9 mouse cellular contexts compared by ENCODE assay signal in the genomic region with DNA sequence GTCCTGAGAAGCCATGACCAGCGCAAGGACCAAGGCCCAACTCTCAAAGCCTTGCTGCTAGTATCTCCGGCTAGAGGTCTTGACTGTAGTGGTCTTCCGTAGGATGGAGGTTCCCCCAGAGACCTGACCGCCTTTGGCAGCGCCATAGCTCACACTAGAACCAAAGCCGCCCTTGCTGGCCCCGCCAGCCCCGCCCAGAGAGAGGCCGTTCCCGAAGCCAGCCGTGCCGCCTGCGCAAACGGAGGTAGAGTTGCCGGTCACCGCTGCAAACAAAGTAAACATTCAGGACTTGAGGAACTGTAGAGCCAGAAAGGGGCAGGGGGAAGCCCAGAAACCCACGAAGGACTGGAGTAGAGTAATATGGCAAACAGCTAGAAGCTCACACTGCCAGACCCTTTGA. TPM values are rescaled to one million over a fixed set of nuclear protein-coding genes. Genes with fewer than 3 reads are reported as not detected.
DNase-seq lines count a peak whose midpoint lies in the region; ATAC-seq and TF ChIP-seq lines count a peak whose summit lies in the region.
"Had no signal": no experiment of that assay in that cellular context is flagged by ENCODE, and none has a peak within 500 bp of the region (broad histone marks: within the 10 kb centered on the region; RNA-seq: fewer than 3 reads in every experiment).

No protein-coding gene starts in this region.

- 4% methylated on average over 17 of the region's 17 CpGs for WGBS in forebrain, embryonic 12.5 days
- 16% methylated on average over 17 of the region's 17 CpGs for WGBS in kidney, adult 2 months
- WGBS in lung, adult 2 months: 5% methylated on average over 17 of the region's 17 CpGs
- WGBS in stomach, embryonic 14.5 days: 3% methylated on average over 17 of the region's 17 CpGs

- H3K4me1 ChIP-seq in forebrain, embryonic 12.5 days: peaks cover 10% of the 10 kb centered on the region
- no peaks in the 10 kb centered on the region; the same call in 1 of the 2 replicates for H3K4me1 ChIP-seq in kidney, adult 2 months (ENCODE audit: control insufficient read depth, insufficient read depth, low read length)
- H3K4me1 ChIP-seq in lung, adult 2 months (ENCODE audit: control insufficient read depth, insufficient read depth, low read length): no peaks in the 10 kb centered on the region; the same call in 1 of the 2 replicates
- H3K4me1 ChIP-seq in stomach, embryonic 14.5 days (ENCODE audit: control insufficient read depth, insufficient read depth, low read length): peaks cover 16% of the 10 kb centered on the region; the same call in 1 of the 2 replicates

- H3K27me3 ChIP-seq in forebrain, embryonic 12.5 days: peaks cover 36% of the 10 kb centered on the region
- H3K27me3 ChIP-seq in kidney, adult 2 months (replicated peaks; ENCODE audit: control insufficient read depth, insufficient read depth, low read length): no peaks in the 10 kb centered on the region
- H3K27me3 ChIP-seq in stomach, embryonic 14.5 days (ENCODE audit: control insufficient read depth, insufficient read depth, low read length): no peaks in the 10 kb centered on the region

- no peak overlapping the region for H3K27ac ChIP-seq in forebrain, embryonic 12.5 days
- H3K27ac ChIP-seq in kidney, adult 2 months (ENCODE audit: insufficient read depth, low read depth, low read length): no peak overlapping the region
- 0 out of 2 replicates have a peak overlapping the region, but pooled peaks have one; percentile 1 for H3K27ac ChIP-seq in stomach, embryonic 14.5 days (ENCODE audit: low read length)

- peak; percentile 55 for DNase-seq in adrenal gland, postnatal 25 days
- DNase-seq in kidney, adult 2 months: peak; percentile 35
- DNase-seq in lung, adult 2 months: peak; percentile 56
- no peak for DNase-seq in spleen, postnatal 10 days (ENCODE audit: low spot score in 2 of 2)
- DNase-seq in frontal cortex, adult 2 months (ENCODE audit: extremely low spot score in 1 of 2, low spot score in 1 of 2): no peak

- TF ChIP-seq POLR2A in kidney, adult 2 months (IDR thresholded peaks at IDR 0.05; ENCODE audit: low read depth, low read length): no peak
- TF ChIP-seq POLR2A in lung, adult 2 months (IDR thresholded peaks at IDR 0.05; ENCODE audit: borderline replicate concordance, extremely low read depth, low read depth, low read length): no peak

- no peaks in the 10 kb centered on the region for H3K36me3 ChIP-seq in forebrain, embryonic 12.5 days (replicated peaks)
- no peaks in the 10 kb centered on the region for H3K36me3 ChIP-seq in kidney, adult 2 months (ENCODE audit: control insufficient read depth, insufficient read depth, low read length)
- no peaks in the 10 kb centered on the region for H3K36me3 ChIP-seq in stomach, embryonic 14.5 days (ENCODE audit: control insufficient read depth, insufficient read depth, low read length)

- H3K4me3 ChIP-seq in forebrain, embryonic 12.5 days (replicated peaks): peak overlapping the region; percentile 22
- no peak overlapping the region for H3K4me3 ChIP-seq in kidney, adult 2 months (ENCODE audit: insufficient read depth, low read depth, low read length)
- H3K4me3 ChIP-seq in lung, adult 2 months (replicated peaks; ENCODE audit: extremely low read depth, low read depth, low read length): peak overlapping the region; percentile 44
- peak overlapping the region; percentile 14 for H3K4me3 ChIP-seq in stomach, embryonic 14.5 days (ENCODE audit: low read depth, low read length)

- no peak for TF ChIP-seq CTCF in kidney, adult 2 months (conservative IDR thresholded peaks at IDR 0.05; ENCODE audit: insufficient read depth, insufficient read length, low read depth, low read length)
- no peak for TF ChIP-seq CTCF in lung, adult 2 months (IDR thresholded peaks at IDR 0.05; ENCODE audit: insufficient read depth, low read length)

- H3K4me2 ChIP-seq in forebrain, embryonic 12.5 days: peak overlapping the region; percentile 48
- peak overlapping the region; percentile 41 for H3K4me2 ChIP-seq in stomach, embryonic 14.5 days (replicated peaks; ENCODE audit: low read depth, low read length)

- H3K9me3 ChIP-seq in forebrain, embryonic 12.5 days: no peaks in the 10 kb centered on the region
- no peaks in the 10 kb centered on the region for H3K9me3 ChIP-seq in stomach, embryonic 14.5 days (ENCODE audit: control insufficient read depth, low read depth, low read length)

- 0 out of 2 replicates have a peak overlapping the region, but pooled peaks have one; percentile 21 for H3K9ac ChIP-seq in forebrain, embryonic 12.5 days
- H3K9ac ChIP-seq in stomach, embryonic 14.5 days (replicated peaks; ENCODE audit: low read depth, low read length): no peak overlapping the region

- no peak for ATAC-seq in forebrain, embryonic 12.5 days (ENCODE audit: low FRiP score)
- peak; percentile 59 for ATAC-seq in stomach, embryonic 14.5 days (ENCODE audit: insufficient number of reproducible peaks, insufficient read depth, low FRiP score, low read depth)
- no peak for ATAC-seq in erythroid progenitor cell, adult 5-6 weeks (replicated peaks; ENCODE audit: low FRiP score, poor library complexity, severe bottlenecking)

RNA-seq across cellular contexts. Expression of gene Krt4, which starts 5.1 kb away (rescaled TPM):
- total RNA-seq in adrenal gland, postnatal 25 days (2021): not detected in 2 replicates
- not detected in 2 replicates for polyA plus RNA-seq in forebrain, embryonic 12.5 days (2016; fragmentation: Nextera tagmentation; extraction: Ambion mirVana)
- 0.18 TPM in 1 of 2 replicates, not detected in the other for polyA plus RNA-seq in kidney, adult 2 months (2012; rRNA removed)
- polyA plus RNA-seq in lung, adult 2 months (2012; rRNA removed): 0.25 and 1,733 TPM in 2 replicates
- polyA plus RNA-seq in stomach, embryonic 14.5 days (2014; fragmentation: Nextera tagmentation; extraction: Ambion mirVana): 60.1 and 100 TPM in 2 replicates
- polyA plus RNA-seq in frontal cortex, adult 2 months (2012; rRNA removed): not detected in 2 replicates
- total RNA-seq in erythroid progenitor cell, adult 5-6 weeks (2015; ENCODE audit: low replicate concordance): not detected in 2 replicates
- total RNA-seq in erythroid progenitor cell, adult 5-6 weeks (2017; ENCODE audit: low replicate concordance): not detected in 2 replicates
- total RNA-seq: hematopoietic stem cell, adult 5-6 weeks had no signal

RNA-seq across cellular contexts. Expression of gene Krt79, which starts 10.5 kb away (rescaled TPM):
- 0.57 and 0.76 TPM in 2 replicates for total RNA-seq in adrenal gland, postnatal 25 days (2021)
- polyA plus RNA-seq in forebrain, embryonic 12.5 days (2016; fragmentation: Nextera tagmentation; extraction: Ambion mirVana): 0.08 and 0.15 TPM in 2 replicates
- 0.33 and 0.37 TPM in 2 replicates for polyA plus RNA-seq in kidney, adult 2 months (2012; rRNA removed)
- 24.6 and 32.7 TPM in 2 replicates for polyA plus RNA-seq in lung, adult 2 months (2012; rRNA removed)
- polyA plus RNA-seq in stomach, embryonic 14.5 days (2014; fragmentation: Nextera tagmentation; extraction: Ambion mirVana): 0.38 and 0.78 TPM in 2 replicates
- polyA plus RNA-seq in frontal cortex, adult 2 months (2012; rRNA removed): 0.34 TPM in 1 of 2 replicates, not detected in the other
- not detected in 2 replicates for total RNA-seq in erythroid progenitor cell, adult 5-6 weeks (2015; ENCODE audit: low replicate concordance)
- total RNA-seq in erythroid progenitor cell, adult 5-6 weeks (2017; ENCODE audit: low replicate concordance): not detected in 2 replicates
- total RNA-seq: hematopoietic stem cell, adult 5-6 weeks had no signal

RNA-seq across cellular contexts. Expression of gene Krt78, which starts 24.4 kb away (rescaled TPM):
- not detected in 2 replicates for total RNA-seq in adrenal gland, postnatal 25 days (2021)
- not detected in 2 replicates for polyA plus RNA-seq in forebrain, embryonic 12.5 days (2016; fragmentation: Nextera tagmentation; extraction: Ambion mirVana)
- 0.02 TPM in 1 of 2 replicates, not detected in the other for polyA plus RNA-seq in kidney, adult 2 months (2012; rRNA removed)
- polyA plus RNA-seq in lung, adult 2 months (2012; rRNA removed): 0.05 and 32.9 TPM in 2 replicates
- 0.36 and 0.66 TPM in 2 replicates for polyA plus RNA-seq in stomach, embryonic 14.5 days (2014; fragmentation: Nextera tagmentation; extraction: Ambion mirVana)
- polyA plus RNA-seq in frontal cortex, adult 2 months (2012; rRNA removed): not detected in 2 replicates
- not detected in 2 replicates for total RNA-seq in erythroid progenitor cell, adult 5-6 weeks (2015; ENCODE audit: low replicate concordance)
- total RNA-seq in erythroid progenitor cell, adult 5-6 weeks (2017; ENCODE audit: low replicate concordance): not detected in 2 replicates
- total RNA-seq: hematopoietic stem cell, adult 5-6 weeks had no signal

RNA-seq across cellular contexts. Expression of gene Krt76, which starts 36.9 kb away (rescaled TPM):
- not detected in 2 replicates for total RNA-seq in adrenal gland, postnatal 25 days (2021)
- polyA plus RNA-seq in forebrain, embryonic 12.5 days (2016; fragmentation: Nextera tagmentation; extraction: Ambion mirVana): not detected in 2 replicates
- not detected in 2 replicates for polyA plus RNA-seq in kidney, adult 2 months (2012; rRNA removed)
- polyA plus RNA-seq in lung, adult 2 months (2012; rRNA removed): 0.46 TPM in 1 of 2 replicates, not detected in the other
- polyA plus RNA-seq in stomach, embryonic 14.5 days (2014; fragmentation: Nextera tagmentation; extraction: Ambion mirVana): not detected in 2 replicates
- polyA plus RNA-seq in frontal cortex, adult 2 months (2012; rRNA removed): not detected in 2 replicates
- not detected in 2 replicates for total RNA-seq in erythroid progenitor cell, adult 5-6 weeks (2015; ENCODE audit: low replicate concordance)
- total RNA-seq in erythroid progenitor cell, adult 5-6 weeks (2017; ENCODE audit: low replicate concordance): not detected in 2 replicates
- total RNA-seq: hematopoietic stem cell, adult 5-6 weeks had no signal

Comparison
In these comparisons a context has a peak if more than half of its experiments do, and no peak if none do; other contexts are left out.
1. DNase-seq: peak in adrenal gland, postnatal 25 days (single experiment), kidney, adult 2 months (single experiment) and lung, adult 2 months (single experiment); none in spleen, postnatal 10 days (0 of 2) and frontal cortex, adult 2 months (0 of 2).
2. RNA of gene Krt79, which starts 10.5 kb away (polyA plus RNA-seq): 24.6 to 32.7 TPM in lung, adult 2 months; 0.38 to 0.78 TPM in stomach, embryonic 14.5 days, 0.33 to 0.37 TPM in kidney, adult 2 months, 0.08 to 0.15 TPM in forebrain, embryonic 12.5 days and 0.34 TPM in frontal cortex, adult 2 months; every median in the first group is over 10 times any median in the second.